Mouse (Mus musculus) heart, embryonic 12.5 days (tissue): ENCODE measurements around the gene Gnai3. TPM values are rescaled to one million over a fixed set of nuclear protein-coding genes. Genes with fewer than 3 reads are reported as not detected.

Experiments used
- ATAC-seq: fragments of 200-750 bp; cut with Nextera tagmentation; 2 replicates; pipeline ENCODE4 v1.8.0; 2017; ENCODE audit warnings: moderate TSS enrichment, moderate library complexity; ENCODE audit not compliant: insufficient number of reproducible peaks, low FRiP score
- H3K27ac ChIP-seq: fragments of 300-500 bp; sonication (generic); 2 replicates; pipeline ENCODE4 v1.5.1; 2016; ENCODE audit warnings: mild to moderate bottlenecking, moderate library complexity; ENCODE audit not compliant: poor library complexity, severe bottlenecking
- H3K27me3 ChIP-seq: fragments of 300-500 bp; sonication (generic); replicated peaks from 2 replicates; pipeline ENCODE4 v1.6.1; 2016; ENCODE audit warnings: mild to moderate bottlenecking, moderate library complexity
- H3K36me3 ChIP-seq: fragments of 300-500 bp; sonication (generic); 2 replicates; pipeline ENCODE4 v1.6.1; 2016; ENCODE audit warnings: mild to moderate bottlenecking, moderate library complexity
- H3K4me1 ChIP-seq: fragments of 300-500 bp; sonication (generic); replicated peaks from 2 replicates; pipeline ENCODE4 v1.6.1; 2016; ENCODE audit warnings: mild to moderate bottlenecking
- H3K4me2 ChIP-seq: fragments of 300-500 bp; sonication (generic); 2 replicates; pipeline ENCODE4 v1.6.1; 2016; ENCODE audit warnings: mild to moderate bottlenecking, moderate library complexity
- H3K4me3 ChIP-seq: fragments of 300-500 bp; sonication (generic); 2 replicates; pipeline ENCODE4 v1.5.1; 2016; ENCODE audit warnings: mild to moderate bottlenecking
- H3K9ac ChIP-seq: fragments of 300-500 bp; sonication (generic); 2 replicates; pipeline ENCODE4 v1.6.1; 2016; ENCODE audit warnings: mild to moderate bottlenecking, moderate library complexity
- H3K9me3 ChIP-seq: fragments of 300-500 bp; sonication (generic); replicated peaks from 2 replicates; pipeline ENCODE4 v1.6.1; 2016; ENCODE audit warnings: mild to moderate bottlenecking, moderate library complexity
- WGBS: fragments of 180-500 bp; shearing (Covaris S2); methylation state at CpG from one replicate; pipeline ENCODE4 v1.1.7; 2016; 5-methylcytosine and 5-hydroxymethylcytosine counted together
- polyA plus RNA-seq: library from polyadenylated mRNA; unstranded; fragments of >200 nt; fragmentation: Nextera tagmentation; extraction: Ambion mirVana; gene quantifications from 2 replicates; pipeline ENCODE4 v1.2.1, GENCODE M21; 2016

Gene Gnai3
- polyA plus RNA-seq, 1 experiment from 2014 or later = 97.0 TPM

DNA sequence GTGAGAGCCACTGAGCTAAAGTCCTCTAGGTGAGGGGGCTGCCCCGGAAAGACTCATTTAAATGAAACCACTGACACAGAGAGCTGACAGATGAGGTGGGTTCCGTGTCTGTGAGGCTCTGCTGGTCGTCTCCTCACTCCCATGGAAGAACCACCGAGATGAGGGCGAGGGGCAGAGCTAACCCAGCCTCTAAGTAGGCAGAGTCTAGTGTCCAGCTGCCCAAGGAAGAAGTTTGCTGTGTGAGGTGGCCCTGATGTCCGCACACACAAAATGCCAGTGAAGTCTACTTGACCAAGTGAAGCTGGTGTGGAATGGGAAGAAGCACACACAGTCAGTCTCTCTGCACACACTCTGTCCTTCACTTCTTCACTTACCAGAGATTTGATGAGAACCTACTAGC lies 53.9 kb downstream of the Gnai3 start:
- Histone ChIP-seq H3K9me3 (no peaks in the 10 kb centered on the region), H3K9ac (no peak overlapping the region), H3K27ac (no peak overlapping the region), H3K27me3 (no peaks in the 10 kb centered on the region), H3K4me2 (no peak overlapping the region), H3K4me1 (peaks cover 35% of the 10 kb centered on the region), H3K4me3 (no peak overlapping the region), H3K36me3 (no peaks in the 10 kb centered on the region)
- 68% methylated on average over 6 of the region's 6 CpGs for WGBS
- ATAC-seq = no peak

DNA sequence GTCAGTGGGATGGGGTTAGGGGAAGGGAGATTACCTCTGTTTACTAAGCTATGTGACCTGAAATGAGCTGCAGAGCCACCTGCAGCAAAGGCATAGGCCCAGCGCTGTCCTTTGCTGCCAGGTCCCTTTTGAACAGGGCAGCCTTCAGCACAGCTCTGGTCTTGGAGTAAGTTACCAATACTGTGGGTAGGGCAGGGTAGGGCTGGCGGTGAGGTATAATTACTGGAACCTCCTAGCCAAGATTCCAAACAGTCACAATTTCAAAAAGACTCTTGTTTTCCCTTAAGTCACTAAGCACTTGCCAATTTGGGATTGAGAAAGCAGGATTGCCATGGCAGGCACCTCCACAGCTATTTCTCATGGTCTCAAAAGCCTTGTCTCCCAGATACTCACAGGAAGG lies 55.4 kb downstream of the Gnai3 start:
- ATAC-seq = no peak
- H3K36me3 ChIP-seq = no peaks in the 10 kb centered on the region
- no peaks in the 10 kb centered on the region for H3K27me3 ChIP-seq
- no peak overlapping the region for H3K9ac ChIP-seq
- peaks cover 34% of the 10 kb centered on the region for H3K4me1 ChIP-seq
- whole genome bisulfite sequencing = 87% methylated on average over 2 of the region's 2 CpGs
- no peaks in the 10 kb centered on the region for H3K9me3 ChIP-seq
- no peak overlapping the region for H3K4me2 ChIP-seq
- H3K27ac ChIP-seq = no peak overlapping the region
- H3K4me3 ChIP-seq = no peak overlapping the region

DNA sequence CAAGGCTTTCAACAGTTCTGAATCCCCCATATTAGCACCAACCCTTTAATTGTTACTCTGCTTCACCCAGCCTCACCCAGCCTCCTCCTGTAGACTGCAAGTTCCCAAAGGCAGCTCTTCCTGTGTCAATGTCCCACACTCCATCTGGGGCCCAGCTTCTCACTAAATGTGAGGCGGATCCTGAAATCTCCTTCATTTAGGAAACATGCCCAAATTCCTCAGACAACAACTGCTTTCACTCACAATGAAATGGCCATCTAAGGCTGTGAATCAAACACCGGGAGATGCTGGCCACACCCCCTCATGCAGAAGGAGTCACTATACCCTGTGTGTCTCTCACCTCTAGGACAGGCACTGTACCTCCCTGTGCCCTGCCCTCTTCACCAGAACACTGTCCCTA lies 56.0 kb downstream of the Gnai3 start:
- no peak overlapping the region for H3K27ac ChIP-seq
- H3K4me3 ChIP-seq = no peak overlapping the region
- ATAC-seq = no peak
- H3K4me2 ChIP-seq = no peak overlapping the region
- no peaks in the 10 kb centered on the region for H3K27me3 ChIP-seq
- no peak overlapping the region for H3K9ac ChIP-seq
- H3K9me3 ChIP-seq = no peaks in the 10 kb centered on the region
- H3K4me1 ChIP-seq = peaks cover 34% of the 10 kb centered on the region
- H3K36me3 ChIP-seq = no peaks in the 10 kb centered on the region
- 49% methylated on average over 2 of the region's 2 CpGs for WGBS

DNA sequence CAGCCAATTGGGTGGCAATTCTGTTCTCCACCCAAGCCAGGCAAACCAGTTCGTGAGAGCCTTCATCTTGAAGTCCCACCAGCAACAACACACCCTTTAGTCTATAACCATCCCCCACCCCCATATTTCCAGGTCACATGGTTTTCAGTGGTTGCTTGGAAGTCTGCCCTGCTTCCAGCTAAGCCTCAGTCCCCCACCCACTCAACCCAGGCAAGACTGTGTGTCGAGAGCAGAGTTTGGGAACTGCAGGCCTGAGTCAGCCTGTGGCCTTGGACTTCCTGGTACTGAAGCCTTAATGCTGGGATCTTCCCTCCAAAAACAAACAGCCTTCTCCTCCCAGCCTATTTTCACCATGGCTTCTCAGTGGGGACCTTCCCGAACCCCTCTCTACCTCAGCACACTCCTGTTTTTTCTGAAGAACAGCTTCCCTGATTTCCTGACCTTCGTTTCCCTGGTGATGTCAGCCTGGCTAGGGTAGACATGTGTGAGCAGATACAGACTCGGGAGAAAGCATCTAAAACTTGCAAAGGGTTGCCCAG lies 57.0 kb downstream of the Gnai3 start:
- H3K9ac ChIP-seq = no peak overlapping the region
- H3K36me3 ChIP-seq = no peaks in the 10 kb centered on the region
- 31% methylated on average over 5 of the region's 5 CpGs for WGBS
- no peak overlapping the region for H3K4me2 ChIP-seq
- no peak overlapping the region for H3K27ac ChIP-seq
- no peak overlapping the region for H3K4me3 ChIP-seq
- peaks cover 39% of the 10 kb centered on the region for H3K4me1 ChIP-seq
- no peaks in the 10 kb centered on the region for H3K27me3 ChIP-seq
- ATAC-seq = no peak
- no peaks in the 10 kb centered on the region for H3K9me3 ChIP-seq

DNA sequence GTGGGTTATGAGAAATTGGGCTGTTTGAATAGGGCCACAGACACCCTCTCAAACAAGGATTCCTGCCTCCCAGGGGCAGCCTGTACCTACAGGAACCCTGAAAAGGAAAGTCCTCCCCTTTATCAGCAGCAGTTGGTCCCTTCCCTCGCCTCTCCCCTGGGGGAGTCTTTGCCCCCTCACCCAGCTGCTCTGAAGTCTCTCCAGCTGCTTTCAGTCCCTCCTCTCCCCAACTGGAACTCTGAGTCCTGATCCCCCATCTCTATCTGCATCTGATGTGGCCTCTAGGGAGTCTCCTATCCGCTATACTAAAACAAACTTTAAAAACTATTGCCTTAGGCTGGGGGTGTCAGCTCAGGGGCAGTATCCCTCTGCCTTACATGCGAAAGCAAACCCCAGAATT lies 58.6 kb downstream of the Gnai3 start:
- Histone ChIP-seq H3K4me2 (peak overlapping the region; percentile 98), H3K4me3 (no peak overlapping the region)

DNA sequence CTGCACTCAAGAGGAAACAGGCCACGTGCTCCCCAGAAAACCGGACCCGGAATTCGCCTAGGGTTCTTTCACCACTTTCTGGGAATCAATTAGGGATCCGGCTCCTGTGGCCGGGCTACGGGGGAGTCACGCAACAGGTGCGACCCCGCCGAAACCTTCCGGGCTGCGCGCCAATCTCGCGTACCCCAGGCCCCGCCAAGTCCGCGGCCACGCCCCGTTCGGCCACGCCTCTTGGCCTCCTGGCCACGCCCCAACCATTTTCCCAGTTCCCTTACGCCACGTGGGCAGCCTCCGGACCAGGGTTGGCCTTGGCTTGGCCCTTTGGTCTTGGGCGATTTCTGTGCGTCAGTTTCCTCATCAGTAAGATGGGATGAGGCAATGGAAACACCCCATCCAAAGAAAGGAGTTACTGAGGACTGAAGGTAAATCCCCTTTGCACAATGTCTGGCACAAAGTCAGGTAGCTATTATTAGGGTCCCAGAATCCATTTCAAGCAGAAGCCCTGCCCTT lies 59.4 kb downstream of the Gnai3 start, which contains the start of gene Ampd2:
Gene Ampd2, minus strand, starts transcription at position 182 of the 510 bp plus-strand sequence.
- Histone ChIP-seq H3K36me3 (no peaks in the 10 kb centered on the region), H3K4me1 (peaks cover 58% of the 10 kb centered on the region), H3K9ac (peak within 1 kb of the TSS; percentile 83), H3K9me3 (no peaks in the 10 kb centered on the region), H3K4me3 (peak within 1 kb of the TSS; percentile 77), H3K4me2 (peak within 1 kb of the TSS; percentile 98), H3K27ac (peak within 1 kb of the TSS; percentile 90), H3K27me3 (no peaks in the 10 kb centered on the region)
- peak; percentile 77 for ATAC-seq
- WGBS = under 1% methylated on average over 29 of the region's 29 CpGs

More for the DNA sequence above, 58.6 kb downstream of the Gnai3 start:
- 69% methylated on average over 3 of the region's 3 CpGs for WGBS
- Histone ChIP-seq H3K9ac (no peak overlapping the region), H3K27ac (no peak overlapping the region), H3K36me3 (no peaks in the 10 kb centered on the region), H3K4me1 (peaks cover 50% of the 10 kb centered on the region), H3K9me3 (no peaks in the 10 kb centered on the region), H3K27me3 (no peaks in the 10 kb centered on the region)
- no peak for ATAC-seq

DNA sequence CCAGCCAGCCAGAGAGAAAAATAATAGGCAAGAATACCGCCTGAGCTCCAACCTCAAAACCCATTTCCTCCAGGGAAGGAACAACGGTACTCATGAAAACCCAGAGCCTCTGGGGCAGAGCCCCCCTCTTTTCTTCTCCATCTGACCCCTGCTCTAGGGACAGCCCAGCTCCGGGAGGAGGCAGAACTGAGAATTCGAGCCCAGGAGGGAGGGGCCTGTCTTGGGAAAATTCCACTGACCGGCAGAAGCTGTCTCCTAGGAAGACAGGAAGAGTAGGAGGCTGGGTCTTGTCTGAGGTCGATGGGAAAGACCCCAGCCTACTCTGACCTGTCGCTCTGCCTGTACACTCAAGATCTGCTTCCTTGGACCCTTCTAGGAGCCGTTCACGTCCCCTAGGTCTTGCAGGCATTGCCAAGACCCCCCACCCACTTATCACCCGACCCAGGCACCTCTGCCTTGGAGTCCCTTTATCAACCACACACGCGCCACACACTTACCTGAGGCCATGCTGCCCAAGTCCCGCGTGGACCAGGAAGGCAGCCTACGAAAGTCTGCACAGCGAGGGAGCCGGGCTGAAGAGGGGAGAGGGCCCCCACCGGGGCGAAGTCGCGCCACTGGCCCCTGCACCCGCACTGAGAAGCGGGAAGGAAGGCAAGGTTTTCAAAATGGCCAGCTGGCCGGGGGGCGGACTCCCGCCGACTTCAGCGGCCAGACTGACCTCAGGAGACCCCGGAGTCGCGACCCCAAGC lies 60.1 kb downstream of the Gnai3 start:
- peak; percentile 82 for ATAC-seq
- WGBS = under 1% methylated on average over 31 of the region's 31 CpGs
- Histone ChIP-seq H3K4me2 (peak overlapping the region; percentile 98), H3K27me3 (no peaks in the 10 kb centered on the region), H3K9me3 (no peaks in the 10 kb centered on the region), H3K4me1 (peaks cover 63% of the 10 kb centered on the region), H3K9ac (peak overlapping the region; percentile 83), H3K27ac (peak overlapping the region; percentile 90), H3K4me3 (peak overlapping the region; percentile 77), H3K36me3 (peaks cover 1% of the 10 kb centered on the region)

DNA sequence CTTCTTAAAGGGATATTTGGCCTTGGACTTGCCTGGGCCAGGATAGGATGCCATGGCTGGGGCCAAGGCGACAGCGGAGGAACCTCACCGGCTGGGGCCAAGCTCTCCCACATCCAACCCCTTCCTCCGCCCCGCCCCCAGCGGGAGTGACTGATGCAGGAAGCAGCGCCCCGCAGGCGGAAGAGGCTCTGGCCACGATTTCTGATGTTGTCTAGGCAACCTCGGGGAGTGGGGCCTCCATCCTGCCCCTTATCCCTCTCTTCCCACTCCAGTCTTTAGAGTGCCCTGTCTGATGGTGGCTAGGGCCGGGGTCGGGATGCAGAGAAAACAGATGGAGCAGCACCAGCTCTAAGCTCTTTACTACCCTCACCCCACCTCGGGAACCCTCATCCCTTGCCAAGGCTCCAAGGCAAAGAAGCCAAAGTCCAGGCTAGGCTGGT lies 60.6 kb downstream of the Gnai3 start:
- peaks cover 67% of the 10 kb centered on the region for H3K4me1 ChIP-seq
- H3K27ac ChIP-seq = peak overlapping the region; percentile 90
- H3K9ac ChIP-seq = peak overlapping the region; percentile 83
- 0% methylated on average over 14 of the region's 14 CpGs for WGBS
- peak overlapping the region; percentile 98 for H3K4me2 ChIP-seq
- peak overlapping the region; percentile 77 for H3K4me3 ChIP-seq
- peaks cover 7% of the 10 kb centered on the region for H3K36me3 ChIP-seq
- H3K9me3 ChIP-seq = no peaks in the 10 kb centered on the region
- ATAC-seq = peak; percentile 87
- H3K27me3 ChIP-seq = no peaks in the 10 kb centered on the region

DNA sequence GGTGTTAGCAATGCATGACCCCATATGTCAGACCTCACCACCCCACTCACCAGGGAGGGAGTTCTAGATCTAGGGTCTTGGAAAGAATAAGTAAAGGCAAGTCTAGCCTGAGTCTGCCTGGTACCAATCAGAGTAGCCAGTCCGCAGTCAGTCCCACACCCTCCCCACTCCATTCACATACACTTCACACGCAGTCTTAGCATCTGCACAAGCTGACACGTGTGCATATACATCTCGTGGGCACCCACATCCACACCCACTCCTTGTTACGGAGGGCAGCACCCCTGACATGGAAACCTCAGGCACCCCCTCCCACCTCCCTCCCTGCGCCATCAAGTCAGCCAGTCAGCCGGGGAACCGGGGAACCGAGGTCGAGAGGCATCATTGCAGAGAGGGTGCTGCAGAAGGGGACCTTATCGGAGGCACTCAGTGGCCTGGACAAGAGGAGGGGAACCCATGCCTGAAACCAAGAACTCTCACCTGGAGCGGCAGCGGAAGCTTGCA lies 61.1 kb downstream of the Gnai3 start:
- ATAC-seq = peak; percentile 2; the same call in 1 of the 2 replicates
- H3K27ac ChIP-seq = peak overlapping the region; percentile 90; the same call in 1 of the 2 replicates
- peak overlapping the region; percentile 98 for H3K4me2 ChIP-seq
- peaks cover 12% of the 10 kb centered on the region for H3K36me3 ChIP-seq
- peaks cover 63% of the 10 kb centered on the region for H3K4me1 ChIP-seq
- H3K27me3 ChIP-seq = no peaks in the 10 kb centered on the region
- peak overlapping the region; percentile 83 for H3K9ac ChIP-seq
- no peaks in the 10 kb centered on the region for H3K9me3 ChIP-seq
- H3K4me3 ChIP-seq = peak overlapping the region; percentile 77
- 13% methylated on average over 13 of the region's 13 CpGs for WGBS

DNA sequence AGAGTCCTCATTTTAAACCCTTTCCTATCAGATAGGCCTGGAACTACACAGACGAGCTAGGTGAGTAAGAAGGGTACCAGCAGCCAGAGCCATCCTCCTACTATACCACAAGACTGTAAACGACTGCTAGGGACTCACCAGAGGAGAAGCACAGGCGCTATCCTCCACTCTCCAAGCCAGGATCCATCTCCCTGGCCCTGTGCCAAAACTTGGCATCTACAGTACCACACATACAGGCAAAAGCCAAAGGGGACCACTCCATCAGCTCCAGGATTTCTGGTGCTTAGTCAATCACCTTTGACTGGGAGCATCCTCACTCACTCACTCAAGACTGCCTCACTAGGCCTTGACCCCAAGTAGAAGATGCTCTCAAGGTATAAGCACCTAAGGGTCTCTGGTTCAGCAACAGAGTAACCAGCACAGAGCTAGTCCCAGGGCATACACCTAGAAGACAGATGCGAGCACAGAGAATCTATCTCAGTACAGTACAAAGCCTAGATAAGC lies 62.0 kb downstream of the Gnai3 start:
- Histone ChIP-seq H3K4me1 (peaks cover 62% of the 10 kb centered on the region), H3K27ac (no peak overlapping the region), H3K36me3 (peaks cover 20% of the 10 kb centered on the region), H3K4me2 (peak overlapping the region; percentile 98), H3K27me3 (no peaks in the 10 kb centered on the region), H3K9me3 (no peaks in the 10 kb centered on the region), H3K4me3 (peak overlapping the region; percentile 77), H3K9ac (no peak overlapping the region)
- ATAC-seq = no peak
- WGBS = 53% methylated on average over 4 of the region's 4 CpGs

DNA sequence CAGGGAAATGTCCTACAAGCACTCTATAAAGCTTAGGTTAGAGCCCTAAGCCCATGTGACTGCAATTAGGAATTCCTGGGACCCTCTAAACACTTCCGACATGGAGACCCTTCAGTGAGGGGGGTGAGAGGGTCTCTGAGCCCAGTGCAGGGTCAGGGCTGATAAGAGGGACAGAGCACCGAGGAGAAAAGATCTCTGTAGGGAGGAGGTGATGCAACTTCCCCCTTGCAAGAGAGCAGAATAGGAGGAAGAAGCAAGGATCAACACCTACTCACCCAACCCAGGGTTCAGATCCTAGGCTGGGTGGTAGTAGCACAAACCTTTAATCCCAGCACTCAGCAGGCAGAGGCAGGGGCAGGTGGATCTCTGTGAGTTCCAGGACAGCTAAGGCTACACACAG lies 62.8 kb downstream of the Gnai3 start:
- H3K9me3 ChIP-seq = no peaks in the 10 kb centered on the region
- H3K4me2 ChIP-seq = peak overlapping the region; percentile 98
- peak overlapping the region; percentile 42 for H3K9ac ChIP-seq
- no peaks in the 10 kb centered on the region for H3K27me3 ChIP-seq
- no peak overlapping the region for H3K4me3 ChIP-seq
- peaks cover 27% of the 10 kb centered on the region for H3K36me3 ChIP-seq
- H3K4me1 ChIP-seq = peaks cover 57% of the 10 kb centered on the region
- no peak for ATAC-seq
- WGBS = 16% methylated on average over 2 of the region's 2 CpGs
- no peak overlapping the region for H3K27ac ChIP-seq
